In genomic region chr9:21847926-21848325, GRCm38 (mm10) we compare ENCODE assay signal across 9 mouse cellular contexts. TPM values are rescaled to one million over a fixed set of nuclear protein-coding genes. Genes with fewer than 3 reads are reported as not detected.
DNase-seq lines count a peak whose midpoint lies in the region; ATAC-seq and TF ChIP-seq lines count a peak whose summit lies in the region.
"Had no signal": no experiment of that assay in that cellular context is flagged by ENCODE, and none has a peak within 500 bp of the region (broad histone marks: within the 10 kb centered on the region; RNA-seq: fewer than 3 reads in every experiment).

No protein-coding gene starts in this region.

- no peak for DNase-seq in kidney, adult 2 months
- no peak for DNase-seq in kidney, adult 8-10 months
- no peak for DNase-seq in ES-E14 (ENCODE audit: low read depth, low spot score)
- DNase-seq in urinary bladder, postnatal 4 days (ENCODE audit: low spot score in 2 of 2): no peak
- DNase-seq: right cerebral cortex, postnatal 4 days had no signal

- H3K9ac ChIP-seq in ES-E14 (ENCODE audit: insufficient read depth, low read depth, low read length, poor library complexity, severe bottlenecking): peak overlapping the region; percentile 56
- peak overlapping the region; percentile 32; the same call in 1 of the 2 replicates for H3K9ac ChIP-seq in embryonic facial prominence, embryonic 13.5 days
- H3K9ac ChIP-seq in liver, embryonic 12.5 days: no peak overlapping the region

- no peak for ATAC-seq in embryonic facial prominence, embryonic 13.5 days (ENCODE audit: insufficient number of reproducible peaks, insufficient read depth, low FRiP score, low TSS enrichment, low read depth)
- ATAC-seq in liver, embryonic 12.5 days: no peak
- ATAC-seq in erythroid progenitor cell, adult 5-6 weeks (replicated peaks; ENCODE audit: low FRiP score, poor library complexity, severe bottlenecking): no peak
- ATAC-seq: inflammation-experienced regulatory T-cells, adult 6 months had no signal

- H3K36me3 ChIP-seq in kidney, adult 2 months (ENCODE audit: control insufficient read depth, insufficient read depth, low read length): no peaks in the 10 kb centered on the region; the same call in 1 of the 2 replicates
- H3K36me3 ChIP-seq in ES-E14 (ENCODE audit: control insufficient read depth, insufficient read depth, low read length, poor library complexity, severe bottlenecking): peaks cover 34% of the 10 kb centered on the region
- H3K36me3 ChIP-seq in embryonic facial prominence, embryonic 13.5 days: peaks cover 29% of the 10 kb centered on the region
- H3K36me3 ChIP-seq in liver, embryonic 12.5 days: 0 out of 2 replicates have a peak, but pooled peaks cover 3% of the 10 kb centered on the region

- H3K4me2 ChIP-seq in embryonic facial prominence, embryonic 13.5 days: peak overlapping the region; percentile 54; the same call in 1 of the 2 replicates
- no peak overlapping the region for H3K4me2 ChIP-seq in liver, embryonic 12.5 days

- no peak for TF ChIP-seq CTCF in kidney, adult 2 months (conservative IDR thresholded peaks at IDR 0.05; ENCODE audit: insufficient read depth, insufficient read length, low read depth, low read length)

- no peak overlapping the region for H3K4me3 ChIP-seq in kidney, adult 2 months (ENCODE audit: insufficient read depth, low read depth, low read length)
- peak overlapping the region; percentile 30 to 62; a peak in 3 of 4 replicates for H3K4me3 ChIP-seq in ES-E14 (ENCODE audit: insufficient read depth in 1 of 2, low read depth in 1 of 2, low read length in 2 of 2, poor library complexity in 1 of 2, severe bottlenecking in 1 of 2)
- H3K4me3 ChIP-seq in embryonic facial prominence, embryonic 13.5 days: no peak overlapping the region
- H3K4me3 ChIP-seq in liver, embryonic 12.5 days: no peak overlapping the region

- TF ChIP-seq POLR2A in kidney, adult 2 months (IDR thresholded peaks at IDR 0.05; ENCODE audit: low read depth, low read length): no peak

- H3K4me1 ChIP-seq in kidney, adult 2 months (ENCODE audit: control insufficient read depth, insufficient read depth, low read length): no peaks in the 10 kb centered on the region
- H3K4me1 ChIP-seq in ES-E14 (ENCODE audit: control insufficient read depth in 2 of 2, insufficient read depth in 2 of 2, low read length in 2 of 2, poor library complexity in 1 of 2): peaks cover 4 to 32% of the 10 kb centered on the region in 2 experiments; a peak in 3 of 4 replicates
- H3K4me1 ChIP-seq in embryonic facial prominence, embryonic 13.5 days: peaks cover 40% of the 10 kb centered on the region
- H3K4me1 ChIP-seq in liver, embryonic 12.5 days: peaks cover 47% of the 10 kb centered on the region

- no peaks in the 10 kb centered on the region for H3K27me3 ChIP-seq in kidney, adult 2 months (replicated peaks; ENCODE audit: control insufficient read depth, insufficient read depth, low read length)
- H3K27me3 ChIP-seq in embryonic facial prominence, embryonic 13.5 days: no peaks in the 10 kb centered on the region
- H3K27me3 ChIP-seq in liver, embryonic 12.5 days (replicated peaks): no peaks in the 10 kb centered on the region

- WGBS in kidney, adult 2 months: 60% methylated on average over 10 of the region's 10 CpGs
- 26% methylated on average over 10 of the region's 10 CpGs for WGBS in embryonic facial prominence, embryonic 13.5 days
- WGBS in liver, embryonic 12.5 days (ENCODE audit: insufficient replicate concordance): 32% methylated on average over 10 of the region's 10 CpGs

- peak overlapping the region; percentile 72 for H3K27ac ChIP-seq in kidney, adult 2 months (ENCODE audit: insufficient read depth, low read depth, low read length)
- peak overlapping the region; percentile 92 for H3K27ac ChIP-seq in ES-E14 (ENCODE audit: insufficient read depth, low read depth, low read length, poor library complexity, severe bottlenecking)
- H3K27ac ChIP-seq in embryonic facial prominence, embryonic 13.5 days: peak overlapping the region; percentile 82
- peak overlapping the region; percentile 65 for H3K27ac ChIP-seq in liver, embryonic 12.5 days

- no peaks in the 10 kb centered on the region for H3K9me3 ChIP-seq in ES-E14 (ENCODE audit: control insufficient read depth, insufficient read depth, low read depth, low read length)
- no peaks in the 10 kb centered on the region for H3K9me3 ChIP-seq in embryonic facial prominence, embryonic 13.5 days
- H3K9me3 ChIP-seq in liver, embryonic 12.5 days (replicated peaks): no peaks in the 10 kb centered on the region

- in situ Hi-C loops in ES-E14 (cut with MboI; ENCODE audit: low sequenced_read_pairs in 2 of 2, unreplicated experiment in 2 of 2): no loop called here

TF ChIP-seq in ES-E14, 5 proteins besides CTCF, POLR2A, EP300 and RAD21:
- TF ChIP-seq ZC3H11A (IDR thresholded peaks at IDR 0.05; ENCODE audit: borderline replicate concordance, low read depth, low read length) (no peak), ZNF384 (IDR thresholded peaks at IDR 0.05; ENCODE audit: low read depth, low read length) (no peak), HCFC1 (IDR thresholded peaks at IDR 0.05; ENCODE audit: borderline replicate concordance, insufficient read depth, low read length) (no peak), MAFK (IDR thresholded peaks at IDR 0.05; ENCODE audit: insufficient read depth, low read depth, low read length) (no peak), CHD2 (IDR thresholded peaks at IDR 0.05; ENCODE audit: low read depth, low read length) (no peak)
TF ChIP-seq in ES-E14: peak in this region for 0.

RNA-seq across cellular contexts. Expression of gene Dock6, which starts 4.5 kb away (rescaled TPM):
- polyA plus RNA-seq in kidney, adult 2 months (2012; rRNA removed): 67.7 and 84.6 TPM in 2 replicates
- 45.4 and 144 TPM in 2 replicates for total RNA-seq in ES-E14 (2012; rRNA removed)
- polyA plus RNA-seq in embryonic facial prominence, embryonic 13.5 days (2015; fragmentation: Nextera tagmentation; extraction: Ambion mirVana): 27.4 and 29.2 TPM in 2 replicates
- polyA plus RNA-seq in liver, embryonic 12.5 days (2016; fragmentation: Nextera tagmentation; extraction: Ambion mirVana): 8.4 and 8.7 TPM in 2 replicates
- 2.9 TPM in 1 of 2 replicates, not detected in the other for total RNA-seq in erythroid progenitor cell, adult 5-6 weeks (2015; ENCODE audit: low replicate concordance)
- total RNA-seq in erythroid progenitor cell, adult 5-6 weeks (2017; ENCODE audit: low replicate concordance): 0.26 TPM in 1 of 2 replicates, not detected in the other

RNA-seq across cellular contexts. Expression of gene Angptl8, which starts 12.6 kb away (rescaled TPM):
- polyA plus RNA-seq in kidney, adult 2 months (2012; rRNA removed): 11.9 and 19.5 TPM in 2 replicates
- 0.48 TPM in 1 of 2 replicates, not detected in the other for total RNA-seq in ES-E14 (2012; rRNA removed)
- 0.74 and 1.1 TPM in 2 replicates for polyA plus RNA-seq in embryonic facial prominence, embryonic 13.5 days (2015; fragmentation: Nextera tagmentation; extraction: Ambion mirVana)
- polyA plus RNA-seq in liver, embryonic 12.5 days (2016; fragmentation: Nextera tagmentation; extraction: Ambion mirVana): 13.4 and 14.1 TPM in 2 replicates
- not detected in 2 replicates for total RNA-seq in erythroid progenitor cell, adult 5-6 weeks (2015; ENCODE audit: low replicate concordance)
- total RNA-seq in erythroid progenitor cell, adult 5-6 weeks (2017; ENCODE audit: low replicate concordance): not detected in 2 replicates
- polyA plus RNA-seq: inflammation-experienced regulatory T-cells, adult 6 months had no signal

RNA-seq across cellular contexts. Expression of gene Kank2, which starts 49.4 kb away (rescaled TPM):
- polyA plus RNA-seq in kidney, adult 2 months (2012; rRNA removed): 21.8 and 23.6 TPM in 2 replicates
- 32.6 and 51.6 TPM in 2 replicates for total RNA-seq in ES-E14 (2012; rRNA removed)
- polyA plus RNA-seq in embryonic facial prominence, embryonic 13.5 days (2015; fragmentation: Nextera tagmentation; extraction: Ambion mirVana): 20.8 and 22.6 TPM in 2 replicates
- polyA plus RNA-seq in liver, embryonic 12.5 days (2016; fragmentation: Nextera tagmentation; extraction: Ambion mirVana): 5.0 and 5.5 TPM in 2 replicates
- not detected in 2 replicates for total RNA-seq in erythroid progenitor cell, adult 5-6 weeks (2015; ENCODE audit: low replicate concordance)
- 0.51 TPM in 1 of 2 replicates, not detected in the other for total RNA-seq in erythroid progenitor cell, adult 5-6 weeks (2017; ENCODE audit: low replicate concordance)
- polyA plus RNA-seq: inflammation-experienced regulatory T-cells, adult 6 months had no signal

Comparison
In these comparisons a context has a peak if more than half of its experiments do, and no peak if none do; other contexts are left out.
1. H3K4me3 ChIP-seq: peak in ES-E14 (2 of 2); none in kidney, adult 2 months (single experiment), embryonic facial prominence, embryonic 13.5 days (single experiment) and liver, embryonic 12.5 days (single experiment).
2. Peak in every context shown above with its lines, with median percentiles within 50 percentile points of each other: H3K27ac ChIP-seq.